Mouse (Mus musculus) testis, adult 2 months (tissue): Measurements from ENCODE around the gene Ltbp1.

Source experiments
- CTCF ChIP-seq: fragments of 200-500 bp; IDR thresholded peaks from 2 replicates; pipeline ENCODE4 v1.5.1; 2012; ENCODE audit warnings: low read depth, mild to moderate bottlenecking, inconsistent platforms, low read length, moderate library complexity; ENCODE audit not compliant: control insufficient read depth, insufficient read depth, insufficient replicate concordance
- POLR2A ChIP-seq: fragments of 200-500 bp; IDR thresholded peaks from 2 replicates; pipeline ENCODE4 v1.6.1; 2012; ENCODE audit warnings: low read depth, mild to moderate bottlenecking, inconsistent platforms, low read length, moderate library complexity; ENCODE audit not compliant: control insufficient read depth

DNA sequence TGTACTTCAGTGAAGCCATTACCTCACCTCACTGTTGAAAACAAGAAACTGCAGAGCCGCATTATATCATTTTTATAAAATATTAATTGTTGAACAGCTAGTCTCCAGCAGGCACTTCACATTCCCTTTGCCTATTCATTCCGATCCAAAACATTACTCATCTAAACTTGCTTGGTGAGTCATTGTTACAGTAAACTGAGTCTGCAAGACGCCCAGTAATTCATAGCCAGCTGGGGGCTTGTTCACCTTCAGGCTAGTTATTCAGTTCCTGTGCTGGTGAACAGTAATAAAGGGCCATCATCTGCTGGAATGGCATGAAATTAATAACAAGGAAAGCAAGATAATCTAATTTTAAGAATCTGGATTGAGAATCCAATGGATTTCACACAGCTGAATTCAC is 339.7 kb downstream of the Ltbp1 start:
- no peak for TF ChIP-seq CTCF
- no peak for TF ChIP-seq POLR2A
